Mouse (Mus musculus) heart, adult 8-10 months (tissue): ENCODE results near the gene Dennd2a. TPM values are rescaled to one million over a fixed set of nuclear protein-coding genes. Genes with fewer than 3 reads are reported as not detected.

Source experiments
- DNase-seq: peaks from one replicate; pipeline ENCODE4 v3.0.0; 2022; ENCODE audit warnings: low spot score
- total RNA-seq, 4 experiments: library from RNA; stranded (reverse); gene quantifications; 2 replicates each; pipeline ENCODE4 v1.2.4; 2022

Dennd2a gene
- total RNA-seq, 4 experiments from 2014 or later = 4.6 to 6.4 (median 5.7) TPM

DNA sequence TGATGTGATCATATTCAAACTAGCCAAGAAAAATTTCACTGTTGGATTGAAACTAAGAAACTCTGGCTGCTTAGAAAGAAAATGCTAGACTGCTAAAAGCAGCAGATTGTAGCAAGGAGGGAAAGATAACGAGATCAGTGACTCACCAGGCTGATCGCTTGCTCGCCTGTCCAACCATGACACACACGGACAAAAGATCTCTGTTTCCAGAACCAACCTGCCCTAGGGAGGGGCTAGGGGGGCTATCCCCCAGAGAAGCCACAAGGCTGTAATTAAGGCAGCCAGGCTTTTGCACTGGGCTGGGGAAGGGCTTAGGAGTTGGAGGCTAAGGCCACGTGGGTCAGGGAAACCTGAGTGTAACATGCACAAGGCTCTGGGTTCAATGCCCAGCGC is 41.9 kb downstream of the Dennd2a start:
- DNase-seq = peak; percentile 50

DNA sequence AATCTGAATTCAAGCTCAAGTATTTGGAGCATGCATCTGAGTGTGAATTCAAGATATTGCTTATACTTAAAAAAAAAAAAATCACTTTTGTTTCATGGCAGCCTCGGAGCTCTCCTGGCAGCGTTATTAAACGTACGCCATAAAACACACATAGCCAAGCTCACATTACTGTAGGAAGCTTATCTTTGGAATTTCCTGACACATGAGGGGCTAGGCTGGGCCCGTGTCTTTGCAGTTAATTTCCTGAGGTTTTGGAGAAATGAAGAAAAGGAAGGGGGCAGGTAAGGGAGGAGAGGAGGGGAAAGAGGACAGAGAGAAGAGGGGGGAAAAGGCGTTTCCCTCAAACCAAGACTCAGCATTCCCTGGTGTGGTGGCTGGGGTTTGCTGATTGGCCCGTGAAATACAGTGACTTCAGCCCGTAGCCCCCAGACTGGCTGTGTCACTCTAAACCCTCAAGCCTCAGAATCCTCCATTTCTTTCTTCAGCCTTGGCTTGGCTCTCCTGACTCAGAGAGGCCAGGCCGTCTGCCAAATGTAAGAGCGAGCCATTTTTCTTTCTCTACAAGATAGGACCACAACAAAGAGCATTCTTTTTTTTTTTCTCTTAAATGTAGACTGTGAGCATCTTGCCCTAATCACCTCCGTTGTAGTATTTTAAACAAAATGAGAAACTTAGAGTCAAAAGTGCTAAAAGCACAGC is 42.5 kb downstream of the Dennd2a start:
- DNase-seq = no peak

DNA sequence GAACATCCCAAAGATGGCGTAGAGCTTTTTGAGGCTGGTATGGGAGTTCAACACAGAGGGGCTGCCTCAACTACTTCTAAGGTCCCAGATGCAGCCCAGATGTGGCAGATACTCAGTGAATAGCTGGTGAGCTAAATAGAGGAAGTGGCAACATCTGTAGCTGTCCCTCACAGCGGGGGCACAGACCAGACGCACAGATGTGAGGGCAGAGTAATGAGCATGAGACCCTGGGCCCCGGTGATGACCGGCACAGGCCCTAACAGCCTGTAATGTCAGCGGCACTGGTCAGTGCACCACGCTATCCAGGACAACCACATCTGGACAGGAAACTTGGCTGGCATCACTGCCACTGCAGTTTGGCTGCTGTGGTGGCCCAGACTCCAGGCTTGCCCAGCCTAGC is 54.2 kb downstream of the Dennd2a start:
- no peak for DNase-seq

DNA sequence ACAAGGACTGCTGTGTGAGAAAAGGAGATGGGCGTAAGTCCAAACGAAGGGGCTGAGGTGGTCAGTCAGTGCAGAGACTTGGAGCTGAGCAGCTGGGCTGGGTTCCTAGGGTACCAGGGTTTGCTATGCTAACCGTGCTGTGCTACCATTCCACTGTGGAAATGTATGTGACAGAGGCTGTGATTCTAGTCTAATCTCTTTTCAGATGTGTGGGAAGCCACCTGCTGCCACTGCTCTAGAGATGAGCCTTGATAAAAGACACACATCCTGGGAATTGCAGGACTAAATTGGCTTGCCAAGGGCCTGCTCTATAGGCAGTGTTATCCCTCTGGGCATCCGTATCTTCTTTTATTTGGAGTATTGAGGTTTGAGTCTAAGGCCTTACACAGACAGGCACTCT is 60.5 kb downstream of the Dennd2a start:
- DNase-seq = no peak

DNA sequence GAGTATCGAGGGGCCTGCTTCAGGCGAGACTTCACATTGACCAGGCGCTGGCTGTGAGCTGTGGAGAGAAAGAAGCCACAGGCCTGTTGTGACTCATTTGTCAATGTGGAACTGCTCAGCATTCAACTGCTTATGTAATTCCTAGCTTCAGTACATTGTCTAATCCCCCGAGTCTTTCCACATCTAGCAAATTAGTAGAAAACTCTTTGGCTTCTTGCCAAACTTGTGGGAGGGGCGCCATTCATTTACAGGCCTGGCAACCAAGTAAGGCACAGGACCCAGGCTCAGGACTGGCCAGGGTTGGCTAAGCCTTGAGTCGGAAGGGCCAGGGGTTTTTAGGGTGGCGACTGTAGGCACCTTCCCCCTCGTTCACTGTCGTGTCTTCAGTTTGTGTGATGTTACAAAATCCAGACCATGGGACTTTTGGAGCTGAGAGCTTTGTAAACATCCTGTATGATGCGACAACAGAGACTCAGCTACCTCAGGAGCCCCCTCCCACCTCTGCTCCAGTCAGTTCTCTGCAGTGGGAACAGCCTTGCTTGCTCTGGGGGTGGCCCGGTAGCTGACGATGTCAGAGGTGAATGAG is 64.4 kb downstream of the Dennd2a start:
- peak; percentile 65 for DNase-seq

DNA sequence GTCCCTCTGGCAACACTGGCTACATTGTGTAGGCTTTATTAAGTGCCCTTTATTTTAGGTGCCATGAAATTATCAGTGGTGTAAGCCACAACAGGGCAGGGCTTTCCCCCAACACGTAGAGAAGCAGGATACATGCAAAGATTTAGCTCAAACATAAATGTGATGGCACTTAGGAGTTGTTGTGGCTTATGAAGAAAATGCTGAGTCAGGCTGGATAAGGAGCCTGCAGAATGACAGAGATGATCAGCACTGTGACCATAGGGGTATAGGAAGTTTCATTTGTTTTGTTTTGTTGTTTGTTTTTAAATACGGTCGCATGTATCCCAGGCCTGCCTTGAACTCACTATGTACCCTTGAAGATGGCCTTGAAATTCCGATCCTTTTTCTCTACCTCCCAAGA is 65.5 kb downstream of the Dennd2a start:
- no peak for DNase-seq

DNA sequence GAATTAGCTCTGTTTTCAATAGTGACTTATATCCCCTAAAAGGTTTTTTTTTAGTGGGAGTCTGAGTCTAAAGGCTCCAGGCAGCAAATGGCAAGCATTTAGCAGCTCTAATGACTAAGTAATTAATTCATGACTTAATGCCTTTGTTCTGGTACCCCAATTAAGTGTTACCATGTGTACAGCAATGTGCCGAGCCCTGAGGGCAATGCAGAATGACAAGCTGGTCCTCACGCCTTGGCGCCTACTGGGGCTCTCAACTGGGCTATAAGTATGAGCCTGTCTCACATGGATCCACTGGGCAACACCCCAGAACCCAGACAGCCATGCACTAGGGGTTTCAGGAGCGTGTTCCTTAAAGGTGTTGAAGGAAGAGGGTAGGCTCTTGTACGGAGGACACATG is 66.5 kb downstream of the Dennd2a start:
- DNase-seq = no peak

DNA sequence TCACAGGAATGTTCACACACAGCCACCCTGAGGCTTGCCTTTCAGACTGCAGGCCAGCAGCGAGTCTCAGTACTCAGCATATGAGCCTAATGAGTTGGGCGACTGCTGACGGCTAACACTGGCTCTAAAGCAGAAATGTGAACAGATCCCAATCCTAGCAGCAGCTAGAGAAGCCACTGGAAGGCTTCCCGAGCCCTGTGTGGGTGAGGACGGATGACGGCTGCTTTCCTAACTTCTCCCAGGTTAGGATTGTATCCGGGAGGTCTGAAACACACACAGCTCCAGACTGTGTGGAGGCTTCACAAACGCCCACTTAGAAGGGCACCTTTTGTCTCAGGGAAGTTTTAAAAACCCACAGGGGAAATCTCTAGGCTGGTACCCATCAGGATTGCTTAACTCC is 69.4 kb downstream of the Dennd2a start:
- DNase-seq = no peak

DNA sequence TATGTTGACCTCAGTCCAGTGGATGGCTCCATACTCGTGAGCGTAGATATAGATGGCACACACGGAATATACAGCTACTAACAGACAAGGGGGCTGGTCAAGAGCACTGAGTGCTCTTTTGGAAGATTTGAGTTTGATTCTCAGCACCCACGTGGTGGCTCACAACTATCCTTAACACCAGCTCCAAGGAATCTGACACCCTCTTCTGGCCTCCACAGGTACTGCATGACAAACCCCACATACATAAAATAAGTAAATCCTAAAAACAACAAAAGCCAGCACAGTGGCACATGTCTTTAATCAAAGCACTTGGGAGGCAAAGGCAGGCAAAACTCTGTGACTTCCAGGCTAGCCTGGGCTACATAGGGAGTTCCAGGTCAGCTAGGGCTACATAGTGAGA is 74.0 kb downstream of the Dennd2a start:
- DNase-seq = no peak

DNA sequence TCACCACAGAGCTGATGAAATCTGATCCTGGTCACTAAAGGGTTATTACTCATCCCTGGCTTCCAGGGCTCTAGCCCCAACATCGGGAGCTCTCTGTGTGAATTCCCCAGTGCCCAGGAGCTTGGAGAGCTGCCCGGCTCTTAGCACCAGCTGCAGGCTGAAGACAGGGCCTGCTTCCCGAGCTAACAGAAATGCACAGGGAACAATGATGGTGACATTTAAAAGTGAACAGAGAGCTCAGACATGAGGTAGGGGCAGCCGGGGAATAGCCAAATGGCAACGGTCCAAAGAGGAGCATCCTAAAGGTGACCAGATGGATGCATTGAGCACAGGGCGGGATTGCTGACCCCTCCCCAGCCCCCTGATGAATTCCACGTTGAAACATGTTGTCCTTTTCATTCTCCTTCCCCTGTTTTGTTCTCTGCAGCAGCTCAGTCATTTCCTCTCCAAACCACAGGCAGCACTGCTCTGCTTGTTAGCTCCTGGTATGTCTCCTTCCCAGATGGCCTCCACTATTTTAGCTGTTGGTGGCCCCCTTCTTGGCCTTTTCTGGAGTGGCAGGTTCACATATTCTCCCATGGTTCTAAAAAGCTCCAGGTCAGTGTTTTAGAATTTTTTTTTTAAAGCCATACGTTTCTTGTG is 79.0 kb downstream of the Dennd2a start:
- DNase-seq = peak; percentile 69

DNA sequence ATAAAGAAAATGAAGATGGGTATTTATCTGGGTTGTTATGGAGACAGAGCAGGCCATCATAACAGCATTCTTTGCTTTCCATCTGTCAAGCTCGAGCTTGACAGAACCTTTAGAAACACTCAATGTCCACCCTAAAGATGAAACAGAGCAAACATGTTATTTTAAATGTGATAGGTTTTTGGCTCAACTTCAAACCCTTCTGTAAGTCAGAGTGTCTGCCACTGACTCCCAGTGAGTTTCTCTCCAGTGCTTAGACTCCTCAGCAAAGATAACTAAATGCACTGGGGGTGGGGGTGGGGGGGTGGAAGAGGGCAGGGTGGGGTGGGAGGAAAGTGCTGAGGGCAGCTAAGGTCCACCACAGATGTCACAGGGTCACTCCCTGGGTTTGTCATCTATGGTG is 81.0 kb downstream of the Dennd2a start:
- no peak for DNase-seq

DNA sequence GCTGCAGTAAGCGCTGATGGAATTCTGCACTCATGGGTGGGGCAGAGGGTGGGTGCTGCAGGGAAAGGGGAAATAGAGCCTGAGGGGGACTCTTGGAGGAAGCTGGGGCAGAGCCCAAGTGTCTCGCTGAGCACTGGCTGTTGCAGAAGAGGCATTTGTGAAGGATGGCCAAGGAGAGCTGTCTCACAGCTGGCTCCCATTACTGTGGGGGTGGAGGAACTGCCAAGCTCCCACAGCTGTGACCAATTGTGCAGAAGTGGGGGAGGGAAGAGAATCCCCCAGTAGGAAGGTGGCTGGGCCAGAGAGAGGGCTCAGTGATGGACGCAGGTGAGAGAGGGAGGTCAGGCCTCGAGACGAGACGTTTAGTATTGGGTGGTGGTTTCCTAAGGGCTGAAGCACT is 83.2 kb downstream of the Dennd2a start:
- DNase-seq = peak; percentile 49

DNA sequence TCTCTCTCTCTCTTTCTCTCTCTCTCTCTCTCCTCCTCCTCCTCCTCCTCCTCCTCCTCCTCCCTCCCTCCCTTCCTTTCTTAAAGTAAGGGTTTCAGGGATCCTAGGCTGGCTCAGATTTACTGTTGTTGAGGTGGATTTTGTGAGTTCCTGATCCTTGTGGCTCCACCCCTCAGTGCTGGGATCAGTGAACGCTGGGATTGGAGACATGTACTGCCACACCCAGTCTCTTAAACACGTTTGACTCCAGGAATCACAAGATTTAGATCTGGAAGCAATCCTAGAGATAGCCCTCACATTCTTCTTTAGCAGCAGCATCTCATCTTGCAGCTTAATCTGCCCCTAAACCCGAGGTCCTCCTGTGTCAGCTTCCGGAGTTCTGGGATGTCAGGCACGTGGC is 84.8 kb downstream of the Dennd2a start:
- no peak for DNase-seq

DNA sequence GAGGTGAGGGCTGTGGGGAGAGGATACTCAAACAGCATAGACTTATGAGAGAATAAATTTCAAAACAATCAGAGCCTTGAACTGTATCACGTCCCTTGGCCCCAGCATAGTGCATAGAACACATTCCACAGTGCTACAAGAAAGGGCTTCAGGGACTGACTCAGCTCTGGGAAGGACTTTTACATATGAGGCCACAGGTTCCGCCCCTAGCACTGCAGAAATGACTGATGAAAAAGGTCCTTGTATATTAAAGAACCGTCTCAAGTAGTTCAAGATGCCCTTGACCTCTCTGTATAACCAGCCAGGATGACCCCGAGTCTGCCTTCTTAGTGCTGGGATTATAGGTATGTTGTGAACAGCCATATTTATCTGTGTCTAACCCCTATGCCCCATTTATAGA is 85.4 kb downstream of the Dennd2a start:
- DNase-seq = no peak

DNA sequence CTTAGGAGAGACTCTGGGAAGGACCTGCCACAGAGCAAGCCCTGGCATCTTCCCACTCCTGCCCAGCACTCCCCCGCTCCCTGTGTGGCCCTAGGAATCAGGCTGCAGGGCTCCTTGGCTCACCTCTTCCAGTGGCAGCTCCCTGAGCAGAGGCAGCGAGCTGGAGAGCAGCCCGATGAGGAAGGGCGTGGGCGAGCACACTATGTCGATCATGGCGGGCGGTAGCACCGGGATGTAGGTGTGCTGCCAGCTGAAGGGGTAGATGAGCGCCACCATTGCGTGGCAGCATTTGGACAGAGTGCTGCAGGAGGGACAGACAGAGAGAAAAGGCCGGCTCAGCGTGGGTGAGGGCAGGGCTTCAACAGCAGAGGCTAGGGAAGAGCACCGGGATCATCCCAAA is 87.6 kb downstream of the Dennd2a start:
- no peak for DNase-seq

DNA sequence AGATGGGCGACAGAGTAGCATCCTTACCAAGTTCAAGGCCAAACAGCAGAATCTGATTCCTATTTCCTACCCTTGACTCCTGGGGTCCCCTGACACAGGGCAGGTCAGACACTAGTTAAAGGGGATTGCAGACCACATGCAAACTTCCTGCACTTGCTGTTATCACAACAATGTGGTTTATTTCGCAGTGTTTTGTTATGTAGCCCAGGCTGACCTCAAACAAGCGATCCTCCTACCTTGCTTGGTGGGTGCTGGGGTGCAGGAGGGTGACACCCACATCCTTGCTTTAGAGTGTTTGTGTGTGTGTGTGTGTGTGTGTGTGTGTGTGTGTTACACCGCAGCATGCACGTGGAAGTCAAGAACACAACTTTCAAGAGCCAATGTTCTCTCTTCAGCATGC is 88.2 kb downstream of the Dennd2a start:
- DNase-seq = no peak

DNA sequence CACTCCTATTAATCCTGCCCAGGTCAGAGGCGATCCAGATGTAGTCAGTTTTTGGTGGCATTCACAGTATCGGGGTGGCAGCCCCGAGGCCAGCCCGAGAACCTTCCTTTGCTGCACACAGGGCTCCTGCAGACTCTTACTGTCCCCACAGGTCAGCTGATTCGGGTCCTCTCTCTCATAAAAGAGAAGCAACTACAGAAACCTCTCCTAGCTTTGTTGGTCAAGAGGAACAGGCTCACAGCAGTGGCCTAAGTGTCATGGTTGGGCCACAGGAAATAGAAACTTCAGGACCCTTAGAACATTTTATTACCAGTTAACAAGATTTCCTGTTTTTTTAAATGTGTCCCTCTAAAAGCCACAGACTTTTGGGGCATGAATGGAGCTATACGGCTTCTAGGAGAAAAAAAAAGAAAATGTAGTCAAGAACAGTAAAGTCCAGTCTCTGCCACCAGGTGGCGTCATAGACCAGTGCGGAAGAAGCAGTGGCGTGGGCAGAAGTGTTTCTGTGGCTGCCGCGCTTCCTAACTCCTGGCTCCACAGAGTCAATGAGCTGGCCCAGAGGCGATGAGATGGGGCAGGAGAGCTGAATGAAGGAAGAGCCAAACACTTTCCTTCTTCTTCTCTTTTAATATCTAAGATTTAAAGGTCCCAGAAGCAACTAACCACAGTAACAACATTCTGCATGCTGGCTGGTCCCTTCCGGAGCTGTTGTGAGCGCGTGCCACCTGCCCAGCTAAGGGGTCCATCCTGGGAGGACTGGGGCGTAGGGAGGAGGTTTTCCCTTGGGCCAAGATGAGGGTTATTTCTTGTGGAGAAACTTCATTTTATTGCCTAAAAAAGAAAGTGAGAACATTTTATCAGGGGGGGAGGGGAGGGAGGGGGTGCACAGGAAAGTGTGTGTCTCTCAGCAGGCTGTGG is 94.8 kb downstream of the Dennd2a start:
- DNase-seq = peak; percentile 69

DNA sequence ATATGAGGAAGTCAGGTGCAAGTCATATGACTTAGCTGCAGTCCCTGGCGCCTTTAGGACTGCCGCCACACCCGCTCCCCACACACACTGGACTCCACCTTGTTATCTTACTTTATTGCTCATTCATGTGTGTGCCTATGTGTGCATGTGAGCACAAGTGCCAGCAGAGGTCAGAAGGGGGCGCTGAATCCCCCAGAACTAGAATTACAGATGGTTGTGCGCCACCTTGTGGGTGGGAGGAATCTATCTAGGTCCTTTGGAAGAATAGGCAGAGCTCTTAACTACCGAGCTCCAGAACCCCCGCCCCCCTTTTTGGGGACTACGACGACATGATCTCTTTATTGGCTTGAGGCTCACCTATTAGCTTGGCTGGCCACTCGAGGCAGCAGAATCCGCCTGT is 97.6 kb downstream of the Dennd2a start:
- no peak for DNase-seq

DNA sequence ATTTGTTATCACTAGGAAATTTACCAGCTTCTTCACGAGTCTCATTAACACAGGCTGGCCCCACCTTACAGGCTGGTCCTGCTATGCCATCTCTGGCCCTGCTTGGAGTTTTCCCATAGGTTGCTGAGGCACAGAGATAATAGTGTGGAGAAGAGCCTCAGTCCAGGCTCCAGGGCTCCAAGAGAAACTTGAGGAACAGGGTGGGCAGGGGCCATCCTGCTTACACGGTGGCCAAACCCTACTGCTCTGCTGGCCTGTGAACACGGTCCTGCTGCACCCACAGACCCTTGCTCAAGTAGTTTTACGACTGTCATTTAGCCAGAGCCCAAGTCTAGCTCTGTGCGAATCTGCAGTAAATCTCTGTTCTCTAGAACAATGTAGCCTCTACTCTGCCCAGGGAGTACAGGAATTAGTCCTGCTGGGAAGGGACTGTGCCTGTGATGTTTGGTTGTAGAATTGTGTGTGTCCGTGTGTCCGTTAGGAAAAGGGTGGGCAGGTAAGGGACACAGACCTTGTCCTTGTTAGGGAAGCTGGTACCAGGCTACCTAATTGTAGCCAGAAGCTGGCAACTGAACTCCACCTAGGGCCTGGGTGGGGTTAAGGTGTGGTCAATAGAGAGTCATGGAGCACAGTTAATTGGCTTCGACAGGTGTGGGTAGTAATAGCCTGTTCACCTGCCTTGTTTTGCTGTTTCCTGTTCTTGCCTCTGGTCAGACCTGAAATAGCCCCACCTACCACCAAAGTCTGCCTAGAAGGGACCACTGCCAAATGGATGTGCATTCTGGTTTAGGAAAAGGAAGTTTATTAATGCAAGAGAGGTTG is 102.1 kb downstream of the Dennd2a start:
- DNase-seq = no peak

DNA sequence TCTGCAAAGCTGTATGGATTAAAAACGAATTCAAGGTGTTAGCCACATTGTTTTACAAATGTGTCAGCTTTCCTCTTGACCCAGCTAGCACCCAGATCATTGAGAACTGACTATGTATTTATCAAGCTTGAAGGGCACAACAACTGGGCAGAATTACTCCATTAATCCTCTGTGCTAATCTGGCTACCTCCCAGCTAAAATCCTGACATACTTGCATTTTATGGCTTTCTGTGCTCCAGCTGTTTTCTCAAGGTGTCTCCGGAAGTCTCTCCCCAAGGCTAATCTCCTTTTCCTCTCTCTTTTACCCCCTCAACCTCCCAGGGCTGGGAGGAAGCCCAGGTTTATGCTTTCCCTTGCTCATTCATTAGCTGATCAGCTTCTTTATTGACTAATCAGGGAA is 103.1 kb downstream of the Dennd2a start:
- DNase-seq = no peak

DNA sequence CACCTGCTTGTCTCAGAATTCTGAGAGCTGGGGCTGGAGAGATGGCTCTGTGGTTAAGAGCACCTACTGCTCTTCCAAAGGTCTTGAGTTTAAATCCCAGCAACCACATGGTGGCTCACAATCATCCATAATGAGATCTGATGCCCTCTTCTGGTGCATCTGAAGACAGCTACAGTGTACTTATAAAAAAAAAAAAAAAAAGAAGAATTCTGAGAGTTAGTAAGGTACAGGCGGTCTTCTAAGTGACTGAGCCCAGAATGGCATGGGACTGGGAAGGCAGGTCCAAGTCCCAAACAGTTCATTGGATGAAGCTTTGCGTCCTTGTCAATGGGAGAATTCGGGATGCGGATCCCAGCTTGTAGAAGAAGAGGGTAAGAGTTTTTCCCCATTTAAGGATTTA is 104.1 kb downstream of the Dennd2a start:
- no peak for DNase-seq
